In the genomic region with DNA sequence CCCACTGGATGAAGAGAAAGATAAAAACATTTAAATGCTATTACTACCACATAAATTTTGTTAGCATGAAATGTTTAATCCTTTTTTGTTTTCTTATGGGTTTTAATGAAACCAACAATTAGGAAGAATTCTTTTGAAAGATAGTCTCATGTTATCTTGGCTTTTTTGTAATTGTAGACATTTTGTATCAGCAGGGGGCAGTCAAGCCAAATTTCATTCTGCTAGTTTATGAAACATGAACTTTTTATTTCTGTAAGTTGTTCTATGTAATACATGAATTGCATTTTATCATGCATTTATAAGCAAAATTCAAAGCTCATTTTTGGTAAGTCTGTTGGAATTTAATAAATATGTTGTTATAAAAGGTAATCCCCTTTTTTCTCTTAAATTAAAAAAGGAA, we compare ENCODE assay signal across 9 mouse cellular contexts. TPM values are rescaled to one million over a fixed set of nuclear protein-coding genes. Genes with fewer than 3 reads are reported as not detected.
DNase-seq lines count a peak whose midpoint lies in the region; ATAC-seq and TF ChIP-seq lines count a peak whose summit lies in the region.
"Had no signal": no experiment of that assay in that cellular context is flagged by ENCODE, and none has a peak within 500 bp of the region (broad histone marks: within the 10 kb centered on the region; RNA-seq: fewer than 3 reads in every experiment).

No protein-coding gene starts in this region.

- H3K27ac ChIP-seq in kidney, adult 2 months (ENCODE audit: insufficient read depth, low read depth, low read length): no peak overlapping the region
- H3K27ac ChIP-seq in kidney, embryonic 15.5 days: no peak overlapping the region
- H3K27ac ChIP-seq: embryonic facial prominence, embryonic 13.5 days had no signal

- no peak overlapping the region for H3K9ac ChIP-seq in kidney, embryonic 15.5 days
- H3K9ac ChIP-seq: embryonic facial prominence, embryonic 13.5 days had no signal

- H3K4me3 ChIP-seq in kidney, adult 2 months (ENCODE audit: insufficient read depth, low read depth, low read length): no peak overlapping the region
- no peak overlapping the region for H3K4me3 ChIP-seq in kidney, embryonic 15.5 days (replicated peaks)
- H3K4me3 ChIP-seq: embryonic facial prominence, embryonic 13.5 days had no signal

- no peaks in the 10 kb centered on the region for H3K9me3 ChIP-seq in kidney, embryonic 15.5 days (replicated peaks)
- H3K9me3 ChIP-seq: embryonic facial prominence, embryonic 13.5 days had no signal

- no peak for TF ChIP-seq POLR2A in kidney, adult 2 months (IDR thresholded peaks at IDR 0.05; ENCODE audit: low read depth, low read length)

- no peak for ATAC-seq in kidney, embryonic 15.5 days (replicated peaks; ENCODE audit: low FRiP score)
- no peak for ATAC-seq in inflammation-experienced regulatory T-cells, adult 6 months

- peak; percentile 41 for DNase-seq in adrenal gland, postnatal 10 days
- no peak for DNase-seq in adrenal gland, adult 18-20 months (ENCODE audit: low spot score in 2 of 2)
- peak; percentile 43 for DNase-seq in kidney, adult 2 months
- DNase-seq in A20 (ENCODE audit: low read depth, low spot score): peak; percentile 43
- peak; percentile 52 for DNase-seq in kidney, postnatal 14 days
- no peak for DNase-seq in urinary bladder, postnatal 25 days (ENCODE audit: low spot score)

- peaks cover 3% of the 10 kb centered on the region; the same call in 1 of the 2 replicates for H3K4me1 ChIP-seq in kidney, adult 2 months (ENCODE audit: control insufficient read depth, insufficient read depth, low read length)
- H3K4me1 ChIP-seq in kidney, embryonic 15.5 days: 0 out of 2 replicates have a peak, but pooled peaks cover 3% of the 10 kb centered on the region
- H3K4me1 ChIP-seq: embryonic facial prominence, embryonic 13.5 days had no signal

- no peak overlapping the region for H3K4me2 ChIP-seq in kidney, embryonic 15.5 days
- H3K4me2 ChIP-seq: embryonic facial prominence, embryonic 13.5 days had no signal

- TF ChIP-seq CTCF in kidney, adult 2 months (conservative IDR thresholded peaks at IDR 0.05; ENCODE audit: insufficient read depth, insufficient read length, low read depth, low read length): no peak

- H3K27me3 ChIP-seq in kidney, adult 2 months (replicated peaks; ENCODE audit: control insufficient read depth, insufficient read depth, low read length): no peaks in the 10 kb centered on the region
- no peaks in the 10 kb centered on the region for H3K27me3 ChIP-seq in kidney, embryonic 15.5 days
- H3K27me3 ChIP-seq: embryonic facial prominence, embryonic 13.5 days had no signal

- no peaks in the 10 kb centered on the region; the same call in 1 of the 2 replicates for H3K36me3 ChIP-seq in kidney, adult 2 months (ENCODE audit: control insufficient read depth, insufficient read depth, low read length)
- H3K36me3 ChIP-seq in kidney, embryonic 15.5 days: no peaks in the 10 kb centered on the region
- H3K36me3 ChIP-seq: embryonic facial prominence, embryonic 13.5 days had no signal

RNA-seq across cellular contexts. Expression of a gene that starts 52.5 kb away (rescaled TPM):
- 10 to 100 TPM; 21.7 to 24.9 TPM for total RNA-seq in adrenal gland, postnatal 10 days (2021)
- total RNA-seq in adrenal gland, adult 18-20 months (2021): 10 to 100 TPM; 15.9 to 18.8 TPM
- polyA plus RNA-seq in kidney, adult 2 months (2012; rRNA removed): 26.0 and 32.4 TPM in 2 replicates
- polyA plus RNA-seq in kidney, embryonic 15.5 days (2015; fragmentation: Nextera tagmentation; extraction: Ambion mirVana): 5.2 and 5.6 TPM in 2 replicates
- 10 to 100 TPM in 2 of 3 experiments, 1 to 10 TPM in 1; 9.8 to 19.2 (median 14.1) TPM for polyA plus RNA-seq in inflammation-experienced regulatory T-cells, adult 6 months (2017; shearing (Covaris generic))

RNA-seq across cellular contexts. Expression of a gene that starts 52.8 kb away (rescaled TPM):
- 10 to 100 TPM; 21.5 to 27.7 TPM for total RNA-seq in adrenal gland, postnatal 10 days (2021)
- 10 to 100 TPM; 43.6 to 51.2 TPM for total RNA-seq in adrenal gland, adult 18-20 months (2021)
- polyA plus RNA-seq in kidney, adult 2 months (2012; rRNA removed): 2.0 and 2.7 TPM in 2 replicates
- polyA plus RNA-seq in kidney, embryonic 15.5 days (2015; fragmentation: Nextera tagmentation; extraction: Ambion mirVana): 38.7 and 48.0 TPM in 2 replicates
- 10 to 100 TPM; 21.3 to 27.3 (median 26.5) TPM for polyA plus RNA-seq in inflammation-experienced regulatory T-cells, adult 6 months (2017; shearing (Covaris generic))

Comparison
In these comparisons a context has a peak if more than half of its experiments do, and no peak if none do; other contexts are left out.
1. DNase-seq: peak in adrenal gland, postnatal 10 days (single experiment), kidney, adult 2 months (single experiment), A20 (single experiment) and kidney, postnatal 14 days (single experiment); none in adrenal gland, adult 18-20 months (0 of 2) and urinary bladder, postnatal 25 days (single experiment).